Mouse (Mus musculus): ENCODE measurements around the gene Ttc14. TPM values are rescaled to one million over a fixed set of nuclear protein-coding genes. Genes with fewer than 3 reads are reported as not detected.

Ttc14 gene
- total RNA-seq (2014; rRNA removed) (17.4 and 19.2 TPM in 2 replicates), polyA plus RNA-seq (2012; rRNA removed) (6.7 and 8.7 TPM in 2 replicates)

DNA sequence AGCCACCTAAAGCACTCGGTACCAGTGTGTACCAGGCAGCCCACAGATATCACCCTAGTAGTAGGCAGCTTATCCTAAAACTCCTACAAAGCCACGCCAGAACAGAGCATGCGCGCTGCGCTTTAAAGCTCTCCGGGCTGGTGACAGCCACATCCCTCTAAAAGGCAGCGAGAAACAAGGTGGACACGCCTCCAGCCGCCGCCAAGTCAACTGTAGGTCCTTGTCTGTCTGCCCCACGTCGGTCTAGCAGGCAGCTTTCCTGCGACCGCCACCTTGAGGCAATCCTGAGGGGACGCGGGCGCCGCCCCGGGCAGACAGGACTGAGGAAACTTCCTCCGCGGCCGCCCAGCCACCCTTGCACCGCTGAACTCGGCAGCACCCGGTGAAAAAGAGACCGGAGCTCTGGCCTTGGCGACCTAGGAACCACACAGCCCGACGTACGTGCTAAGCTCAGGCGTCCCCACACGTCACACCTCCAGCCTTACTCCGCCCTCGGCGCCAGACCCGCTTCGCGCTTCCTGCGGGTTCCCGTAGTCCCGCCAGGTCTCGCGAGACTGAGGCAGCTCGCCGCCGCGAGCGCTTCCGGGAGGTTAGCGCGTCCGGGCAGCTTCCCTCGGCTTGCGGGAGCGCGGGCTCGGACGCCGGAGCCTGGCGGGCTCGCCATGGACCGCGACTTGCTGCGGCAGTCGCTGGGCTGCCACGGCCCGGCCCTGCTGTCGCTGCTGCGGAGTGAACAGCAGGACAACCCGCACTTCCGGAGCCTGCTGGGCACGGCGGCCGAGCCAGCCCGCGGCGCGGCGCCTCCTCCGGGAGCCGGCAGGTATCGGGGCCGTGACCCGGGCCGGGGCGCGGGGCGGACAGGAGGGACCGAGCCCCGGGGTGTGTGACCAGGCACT, at the start of gene Ttc14:
Ttc14 (plus strand) TSS at position 216 of the 896 bp plus-strand sequence.
- peaks cover 4% of the 10 kb centered on the region; the same call in 1 of the 2 replicates for H3K79me2 ChIP-seq (ENCODE audit: control insufficient read depth, insufficient read depth, low read length)
- peaks cover 8% of the 10 kb centered on the region for H3K36me3 ChIP-seq (ENCODE audit: control insufficient read depth, insufficient read depth, low read length)
- no peaks in the 10 kb centered on the region for H3K27me3 ChIP-seq (ENCODE audit: control insufficient read depth, insufficient read depth, low read length)
- peak; percentile 93 for DNase-seq (ENCODE audit: extremely low read depth, low read depth, low spot score)
- WGBS: under 1% methylated on average over 90 of the region's 90 CpGs
- TF ChIP-seq CTCF (IDR thresholded peaks at IDR 0.05; ENCODE audit: low read depth, low read length) (no peak), POLR2A (IDR thresholded peaks at IDR 0.05; ENCODE audit: extremely low read depth, insufficient read depth, low read length) (peak; percentile 72)
- H3K9ac ChIP-seq (ENCODE audit: low read depth, low read length): peak within 1 kb of the TSS; percentile 90
- H3K4me1 ChIP-seq (ENCODE audit: control insufficient read depth, insufficient read depth, low read length): peaks cover 6% of the 10 kb centered on the region
- peak within 1 kb of the TSS; percentile 80 for H3K4me3 ChIP-seq (ENCODE audit: insufficient read depth, low read depth, low read length)
- H3K27ac ChIP-seq (replicated peaks; ENCODE audit: insufficient read depth, low read depth, low read length): peak within 1 kb of the TSS; percentile 87

DNA sequence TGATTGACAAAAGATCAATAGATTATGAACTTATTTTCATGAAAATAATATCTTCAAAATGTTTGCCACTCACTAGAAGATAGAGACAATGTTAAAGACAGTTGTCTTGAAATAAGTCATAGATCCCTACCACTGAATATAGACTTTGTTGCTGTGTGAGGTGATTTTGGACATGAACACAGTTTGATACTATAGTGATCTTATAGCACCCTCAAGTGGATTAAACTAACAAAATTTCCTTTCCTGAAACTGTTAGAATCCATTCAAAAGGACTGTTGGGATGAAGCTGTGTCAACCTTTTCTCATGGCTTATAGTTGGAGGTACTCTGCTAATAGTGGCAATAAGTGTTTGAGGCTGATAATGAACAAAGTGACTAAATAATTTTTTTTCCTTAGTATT, 8.7 kb upstream of the Ttc14 start:
- peak; percentile 24 for DNase-seq (ENCODE audit: extremely low read depth, low read depth, low spot score)
- Histone ChIP-seq H3K79me2 (ENCODE audit: control insufficient read depth, insufficient read depth, low read length) (no peaks in the 10 kb centered on the region), H3K4me1 (ENCODE audit: control insufficient read depth, insufficient read depth, low read length) (no peaks in the 10 kb centered on the region), H3K27ac (replicated peaks; ENCODE audit: insufficient read depth, low read depth, low read length) (no peak overlapping the region), H3K36me3 (ENCODE audit: control insufficient read depth, insufficient read depth, low read length) (no peaks in the 10 kb centered on the region), H3K9ac (ENCODE audit: low read depth, low read length) (no peak overlapping the region), H3K27me3 (ENCODE audit: control insufficient read depth, insufficient read depth, low read length) (no peaks in the 10 kb centered on the region), H3K4me3 (ENCODE audit: insufficient read depth, low read depth, low read length) (no peak overlapping the region)
- TF ChIP-seq POLR2A (IDR thresholded peaks at IDR 0.05; ENCODE audit: extremely low read depth, insufficient read depth, low read length) (no peak), CTCF (IDR thresholded peaks at IDR 0.05; ENCODE audit: low read depth, low read length) (0 out of 2 replicates have a peak, but pooled peaks have one; percentile 22)

DNA sequence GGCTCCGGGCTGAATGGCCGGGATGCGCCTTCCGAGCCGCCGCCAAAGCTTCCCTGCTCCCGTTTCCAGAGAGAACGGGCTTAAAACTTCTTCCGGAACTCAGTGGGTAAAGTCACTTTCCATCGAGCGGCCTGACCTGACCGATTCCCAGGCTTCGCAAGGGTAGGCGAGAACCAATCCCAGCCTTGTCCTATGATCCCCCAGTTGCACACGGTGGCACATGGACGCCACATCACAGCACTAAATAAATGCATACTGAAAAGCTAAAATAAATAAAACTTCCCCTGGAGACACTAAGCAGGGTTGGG, 835 bp downstream of the Ttc14 start:
- Histone ChIP-seq H3K27ac (replicated peaks; ENCODE audit: insufficient read depth, low read depth, low read length) (peak overlapping the region; percentile 69), H3K4me3 (ENCODE audit: insufficient read depth, low read depth, low read length) (peak overlapping the region; percentile 80), H3K36me3 (ENCODE audit: control insufficient read depth, insufficient read depth, low read length) (peaks cover 12% of the 10 kb centered on the region), H3K4me1 (ENCODE audit: control insufficient read depth, insufficient read depth, low read length) (peaks cover 6% of the 10 kb centered on the region), H3K27me3 (ENCODE audit: control insufficient read depth, insufficient read depth, low read length) (no peaks in the 10 kb centered on the region), H3K79me2 (ENCODE audit: control insufficient read depth, insufficient read depth, low read length) (peaks cover 4% of the 10 kb centered on the region; the same call in 1 of the 2 replicates), H3K9ac (ENCODE audit: low read depth, low read length) (peak overlapping the region; percentile 90)
- TF ChIP-seq CTCF (IDR thresholded peaks at IDR 0.05; ENCODE audit: low read depth, low read length) (no peak), POLR2A (IDR thresholded peaks at IDR 0.05; ENCODE audit: extremely low read depth, insufficient read depth, low read length) (no peak)
- WGBS: under 1% methylated on average over 16 of the region's 16 CpGs
- DNase-seq (ENCODE audit: extremely low read depth, low read depth, low spot score): peak; percentile 29

DNA sequence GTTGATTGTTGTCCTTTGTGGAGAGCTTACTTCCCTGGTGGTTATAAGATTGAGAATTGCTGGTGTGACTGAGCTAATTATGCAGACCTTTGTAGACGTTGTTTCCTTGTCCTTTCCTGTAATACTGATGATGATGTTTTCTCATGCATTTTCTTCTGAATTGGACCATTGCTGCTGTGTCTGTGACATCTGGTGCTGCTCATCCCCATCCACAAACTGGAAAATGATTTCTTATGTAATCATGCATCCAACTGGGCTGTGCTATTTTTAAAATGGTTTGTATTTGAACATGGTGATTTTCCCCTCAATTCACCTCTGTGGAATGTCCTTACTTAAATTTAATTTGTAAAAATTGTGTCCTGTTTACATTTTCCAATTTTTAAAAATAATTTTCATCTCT, 7.5 kb downstream of the Ttc14 start:
- no peaks in the 10 kb centered on the region for H3K27me3 ChIP-seq (ENCODE audit: control insufficient read depth, insufficient read depth, low read length)
- TF ChIP-seq POLR2A (IDR thresholded peaks at IDR 0.05; ENCODE audit: extremely low read depth, insufficient read depth, low read length): no peak
- TF ChIP-seq CTCF (IDR thresholded peaks at IDR 0.05; ENCODE audit: low read depth, low read length): no peak
- H3K4me1 ChIP-seq (ENCODE audit: control insufficient read depth, insufficient read depth, low read length): no peaks in the 10 kb centered on the region
- no peaks in the 10 kb centered on the region for H3K79me2 ChIP-seq (ENCODE audit: control insufficient read depth, insufficient read depth, low read length)
- WGBS: 93% methylated on average over 1 of the region's 1 CpGs
- H3K4me3 ChIP-seq (ENCODE audit: insufficient read depth, low read depth, low read length): no peak overlapping the region
- H3K27ac ChIP-seq (replicated peaks; ENCODE audit: insufficient read depth, low read depth, low read length): no peak overlapping the region
- DNase-seq (ENCODE audit: extremely low read depth, low read depth, low spot score): no peak
- H3K36me3 ChIP-seq (ENCODE audit: control insufficient read depth, insufficient read depth, low read length): peaks cover 47% of the 10 kb centered on the region
- no peak overlapping the region for H3K9ac ChIP-seq (ENCODE audit: low read depth, low read length)

DNA sequence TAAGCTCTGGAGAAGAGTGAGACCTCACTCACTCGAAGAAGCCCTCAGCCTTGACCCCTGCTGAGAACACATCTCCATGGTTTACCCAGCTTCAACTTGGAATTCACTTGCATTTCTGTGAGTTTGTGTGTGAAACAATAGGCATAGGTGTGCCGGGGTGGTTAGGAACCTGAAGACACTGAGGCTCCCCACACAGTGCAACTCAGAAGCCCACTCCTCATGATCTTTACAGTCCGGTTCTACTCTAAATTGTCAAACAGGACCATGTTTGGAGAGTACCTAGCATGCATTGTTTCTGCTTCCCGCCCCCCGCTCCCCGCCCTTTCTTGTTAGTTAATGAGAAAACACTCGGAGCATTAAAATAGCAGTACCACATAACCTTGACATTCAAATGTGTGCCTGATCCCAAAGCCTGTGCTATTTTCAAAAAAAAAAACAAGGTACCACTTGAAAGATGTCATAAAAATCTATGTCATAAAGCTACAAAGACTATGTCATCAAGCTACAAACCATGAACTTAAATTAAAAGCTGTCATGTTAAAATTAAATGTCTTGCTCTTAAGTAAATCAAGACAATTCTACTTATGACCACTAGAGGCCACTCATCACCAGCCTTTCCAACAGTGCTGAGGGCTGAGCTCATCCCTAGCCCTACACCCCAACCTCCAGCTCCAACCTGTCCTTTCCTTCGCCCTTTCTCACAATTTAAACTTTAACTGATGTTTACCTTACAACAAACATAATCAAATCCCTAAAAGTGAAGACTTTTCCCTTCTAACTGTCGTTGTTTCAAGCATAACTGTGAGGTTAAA, 24.7 kb downstream of the Ttc14 start:
- WGBS: 32% methylated on average over 9 of the region's 9 CpGs
- H3K4me3 ChIP-seq (ENCODE audit: insufficient read depth, low read depth, low read length): no peak overlapping the region
- no peaks in the 10 kb centered on the region for H3K4me1 ChIP-seq (ENCODE audit: control insufficient read depth, insufficient read depth, low read length)
- DNase-seq (ENCODE audit: extremely low read depth, low read depth, low spot score): peak; percentile 56
- H3K27me3 ChIP-seq (ENCODE audit: control insufficient read depth, insufficient read depth, low read length): no peaks in the 10 kb centered on the region
- no peak overlapping the region for H3K9ac ChIP-seq (ENCODE audit: low read depth, low read length)
- no peak overlapping the region for H3K27ac ChIP-seq (replicated peaks; ENCODE audit: insufficient read depth, low read depth, low read length)
- no peaks in the 10 kb centered on the region for H3K36me3 ChIP-seq (ENCODE audit: control insufficient read depth, insufficient read depth, low read length)
- no peaks in the 10 kb centered on the region for H3K79me2 ChIP-seq (ENCODE audit: control insufficient read depth, insufficient read depth, low read length)
- TF ChIP-seq CTCF (IDR thresholded peaks at IDR 0.05; ENCODE audit: low read depth, low read length) (peak; percentile 79), POLR2A (IDR thresholded peaks at IDR 0.05; ENCODE audit: extremely low read depth, insufficient read depth, low read length) (no peak)
